Mouse (Mus musculus) testis, adult 2 months (tissue): ENCODE data around the gene Gm10645. TPM values are rescaled to one million over a fixed set of nuclear protein-coding genes. Genes with fewer than 3 reads are reported as not detected.

Source experiments
- H3K27ac ChIP-seq: fragments of 200-500 bp; 2 replicates; pipeline ENCODE4 v1.5.1; 2012; ENCODE audit warnings: low read depth, low read length; ENCODE audit not compliant: control insufficient read depth, insufficient read depth
- H3K27me3 ChIP-seq: fragments of 200-500 bp; 2 replicates; pipeline ENCODE4 v1.6.1; 2012; ENCODE audit warnings: mild to moderate bottlenecking, low read length, moderate library complexity; ENCODE audit not compliant: control insufficient read depth, insufficient read depth
- H3K36me3 ChIP-seq: fragments of 200-500 bp; 2 replicates; pipeline ENCODE4 v1.6.1; 2012; ENCODE audit warnings: mild to moderate bottlenecking, low read length; ENCODE audit not compliant: control insufficient read depth, insufficient read depth
- H3K4me1 ChIP-seq: fragments of 200-500 bp; 2 replicates; pipeline ENCODE4 v1.6.1; 2012; ENCODE audit warnings: low read length; ENCODE audit not compliant: control insufficient read depth, insufficient read depth
- H3K4me3 ChIP-seq: fragments of 200-500 bp; 2 replicates; pipeline ENCODE4 v1.5.1; 2012; ENCODE audit warnings: low read depth, mild to moderate bottlenecking, low read length, moderate library complexity, mixed read lengths; ENCODE audit not compliant: control insufficient read depth
- CTCF ChIP-seq: fragments of 200-500 bp; IDR thresholded peaks from 2 replicates; pipeline ENCODE4 v1.5.1; 2012; ENCODE audit warnings: low read depth, mild to moderate bottlenecking, inconsistent platforms, low read length, moderate library complexity; ENCODE audit not compliant: control insufficient read depth, insufficient read depth, insufficient replicate concordance
- POLR2A ChIP-seq: fragments of 200-500 bp; IDR thresholded peaks from 2 replicates; pipeline ENCODE4 v1.6.1; 2012; ENCODE audit warnings: low read depth, mild to moderate bottlenecking, inconsistent platforms, low read length, moderate library complexity; ENCODE audit not compliant: control insufficient read depth
- polyA plus RNA-seq: library from polyadenylated mRNA; depleted of rRNA; stranded (reverse); fragments of >200 nt; gene quantifications from 2 replicates; pipeline ENCODE4 v1.2.3, GENCODE M21; 2012

Gene Gm10645
- polyA plus RNA-seq, 1 experiment = not detected

GRCm38 (mm10) chr8:83169127-83169526 is 3.2 kb upstream of the Gm10645 start:
- no peaks in the 10 kb centered on the region for H3K36me3 ChIP-seq
- TF ChIP-seq CTCF (no peak), POLR2A (no peak)
- H3K4me1 ChIP-seq = peaks cover 7% of the 10 kb centered on the region
- H3K27ac ChIP-seq = no peak overlapping the region
- H3K27me3 ChIP-seq = no peaks in the 10 kb centered on the region
- no peak overlapping the region for H3K4me3 ChIP-seq

GRCm38 (mm10) chr8:83167932-83168331 is 2.0 kb upstream of the Gm10645 start:
- TF ChIP-seq CTCF (no peak), POLR2A (no peak)
- no peak overlapping the region for H3K4me3 ChIP-seq
- H3K4me1 ChIP-seq = peaks cover 7% of the 10 kb centered on the region
- H3K27ac ChIP-seq = no peak overlapping the region
- H3K36me3 ChIP-seq = no peaks in the 10 kb centered on the region
- H3K27me3 ChIP-seq = no peaks in the 10 kb centered on the region

GRCm38 (mm10) chr8:83165235-83165930 is 587 bp downstream of the Gm10645 start, which contains the start of gene Tbc1d9:
Gene Tbc1d9 (plus strand): TSS chr8:83165352.
- H3K36me3 ChIP-seq = no peaks in the 10 kb centered on the region
- peaks cover 7% of the 10 kb centered on the region for H3K4me1 ChIP-seq
- H3K27me3 ChIP-seq = no peaks in the 10 kb centered on the region
- no peak within 1 kb of the TSS for H3K27ac ChIP-seq
- TF ChIP-seq POLR2A = no peak
- no peak for TF ChIP-seq CTCF
- peak within 1 kb of the TSS; percentile 39 for H3K4me3 ChIP-seq

- Histone ChIP-seq H3K36me3 (no peaks in the 10 kb centered on the region), H3K4me1 (no peaks in the 10 kb centered on the region), H3K4me3 (no peak overlapping the region), H3K27ac (no peak overlapping the region), H3K27me3 (no peaks in the 10 kb centered on the region)
- TF ChIP-seq CTCF = no peak
- no peak for TF ChIP-seq POLR2A
Observed at GRCm38 (mm10) chr8:83160613-83161012, 5.4 kb downstream of the Gm10645 start.

GRCm38 (mm10) chr8:83159615-83160014 is 6.4 kb downstream of the Gm10645 start:
- TF ChIP-seq POLR2A (no peak), CTCF (no peak)
- no peak overlapping the region for H3K27ac ChIP-seq
- H3K4me1 ChIP-seq = no peaks in the 10 kb centered on the region
- no peaks in the 10 kb centered on the region for H3K27me3 ChIP-seq
- no peak overlapping the region for H3K4me3 ChIP-seq
- no peaks in the 10 kb centered on the region for H3K36me3 ChIP-seq

GRCm38 (mm10) chr8:83158971-83159370 is 7.0 kb downstream of the Gm10645 start:
- TF ChIP-seq CTCF = no peak
- no peak for TF ChIP-seq POLR2A
- Histone ChIP-seq H3K4me3 (no peak overlapping the region), H3K4me1 (no peaks in the 10 kb centered on the region), H3K27me3 (no peaks in the 10 kb centered on the region), H3K27ac (no peak overlapping the region), H3K36me3 (no peaks in the 10 kb centered on the region)

GRCm38 (mm10) chr8:83155110-83155509 is 10.9 kb downstream of the Gm10645 start:
- Histone ChIP-seq H3K27ac (no peak overlapping the region), H3K4me3 (no peak overlapping the region), H3K4me1 (no peaks in the 10 kb centered on the region), H3K36me3 (no peaks in the 10 kb centered on the region), H3K27me3 (no peaks in the 10 kb centered on the region)
- TF ChIP-seq CTCF = no peak
- TF ChIP-seq POLR2A = no peak

- H3K4me3 ChIP-seq = no peak overlapping the region
- TF ChIP-seq POLR2A (no peak), CTCF (no peak)
- no peaks in the 10 kb centered on the region for H3K36me3 ChIP-seq
- H3K4me1 ChIP-seq = no peaks in the 10 kb centered on the region
- H3K27me3 ChIP-seq = no peaks in the 10 kb centered on the region
- no peak overlapping the region for H3K27ac ChIP-seq
Observed at GRCm38 (mm10) chr8:83152470-83152869, 13.5 kb downstream of the Gm10645 start.
